Mouse (Mus musculus) embryo, embryonic 11 days (tissue): ENCODE results near the gene Sfi1.
"Not testable (repeated sequence)": the region's sequence is repeated elsewhere in the genome, so short reads cannot be mapped to it uniquely, and the experiment has no call there.

Experiments used
- DNase-seq: peaks from one replicate; pipeline ENCODE4 v3.0.0-alpha.2; 2015

The Sfi1 gene

GRCm38 (mm10) chr11:3142413-3142812 lies 50.9 kb downstream of the Sfi1 start:
- DNase-seq = not testable (repeated sequence)

GRCm38 (mm10) chr11:3140967-3141535 lies 52.2 kb downstream of the Sfi1 start:
- DNase-seq = not testable (repeated sequence)

- not testable (repeated sequence) for DNase-seq
These were observed 54.9 kb downstream of the Sfi1 start for GRCm38 (mm10) chr11:3138323-3138722.

GRCm38 (mm10) chr11:3137279-3137678 lies 56.0 kb downstream of the Sfi1 start:
- DNase-seq = not testable (repeated sequence)

GRCm38 (mm10) chr11:3135956-3136355 lies 57.3 kb downstream of the Sfi1 start:
- DNase-seq = not testable (repeated sequence)

- not testable (repeated sequence) for DNase-seq
These were observed 57.9 kb downstream of the Sfi1 start for GRCm38 (mm10) chr11:3135391-3135790.

GRCm38 (mm10) chr11:3133360-3133759 lies 59.9 kb downstream of the Sfi1 start:
- not testable (repeated sequence) for DNase-seq

GRCm38 (mm10) chr11:3132957-3133356 lies 60.3 kb downstream of the Sfi1 start:
- not testable (repeated sequence) for DNase-seq

GRCm38 (mm10) chr11:3132001-3132400 lies 61.3 kb downstream of the Sfi1 start:
- DNase-seq = not testable (repeated sequence)

GRCm38 (mm10) chr11:3129852-3130251 lies 63.4 kb downstream of the Sfi1 start:
- not testable (repeated sequence) for DNase-seq

GRCm38 (mm10) chr11:3129276-3129675 lies 64.0 kb downstream of the Sfi1 start:
- not testable (repeated sequence) for DNase-seq

- DNase-seq = not testable (repeated sequence)
These were observed 65.9 kb downstream of the Sfi1 start for GRCm38 (mm10) chr11:3127303-3127795.

GRCm38 (mm10) chr11:3126478-3127302 lies 66.6 kb downstream of the Sfi1 start:
- not testable (repeated sequence) for DNase-seq

- DNase-seq = not testable (repeated sequence)
These were observed 67.3 kb downstream of the Sfi1 start for GRCm38 (mm10) chr11:3125922-3126321.

- DNase-seq = not testable (repeated sequence)
These were observed 68.1 kb downstream of the Sfi1 start for GRCm38 (mm10) chr11:3124932-3125810.

GRCm38 (mm10) chr11:3114403-3114802 lies 78.9 kb downstream of the Sfi1 start:
- no peak for DNase-seq

- no peak for DNase-seq
These were observed 87.1 kb downstream of the Sfi1 start for GRCm38 (mm10) chr11:3106154-3106553.

GRCm38 (mm10) chr11:3105261-3105731 lies 88.0 kb downstream of the Sfi1 start:
- DNase-seq = no peak

- DNase-seq = not testable (repeated sequence)
These were observed 88.6 kb downstream of the Sfi1 start for GRCm38 (mm10) chr11:3104501-3105260.

GRCm38 (mm10) chr11:3103619-3104164 lies 89.6 kb downstream of the Sfi1 start:
- no peak for DNase-seq

GRCm38 (mm10) chr11:3102626-3103025 lies 90.6 kb downstream of the Sfi1 start:
- DNase-seq = not testable (repeated sequence)
